Mouse (Mus musculus): ENCODE results near the gene Insig1. TPM values are rescaled to one million over a fixed set of nuclear protein-coding genes. Genes with fewer than 3 reads are reported as not detected.
A peak's percentile ranks its signal among the peaks of the same experiment; 100 is the strongest.

Insig1 gene
- polyA plus RNA-seq, 1 experiment from 2014 or later, result 45.9 TPM

- no peaks in the 10 kb centered on the region for H3K9me3 ChIP-seq
- H3K36me3 ChIP-seq, result no peaks in the 10 kb centered on the region
- 0 out of 2 replicates have a peak, but pooled peaks cover 3% of the 10 kb centered on the region for H3K4me1 ChIP-seq
- peak; percentile 29; the same call in 1 of the 2 replicates for ATAC-seq (ENCODE audit: insufficient number of reproducible peaks, insufficient read depth, low FRiP score, low TSS enrichment, low read depth)
- H3K27ac ChIP-seq, result no peak overlapping the region
- H3K4me3 ChIP-seq, result no peak overlapping the region
- no peaks in the 10 kb centered on the region for H3K27me3 ChIP-seq
- no peak overlapping the region for H3K4me2 ChIP-seq
- WGBS, result 73% methylated on average over 3 of the region's 3 CpGs
- H3K9ac ChIP-seq, result no peak overlapping the region
Measured at GRCm38 (mm10) chr5:28063989-28064624, 7.1 kb upstream of the Insig1 start.

- Histone ChIP-seq H3K9ac (no peak overlapping the region), H3K27ac (no peak overlapping the region), H3K9me3 (no peaks in the 10 kb centered on the region), H3K4me1 (peaks cover 11% of the 10 kb centered on the region; the same call in 1 of the 2 replicates), H3K36me3 (no peaks in the 10 kb centered on the region), H3K4me3 (no peak overlapping the region), H3K4me2 (no peak overlapping the region), H3K27me3 (no peaks in the 10 kb centered on the region)
- WGBS, result 58% methylated on average over 4 of the region's 4 CpGs
- no peak for ATAC-seq (ENCODE audit: insufficient number of reproducible peaks, insufficient read depth, low FRiP score, low TSS enrichment, low read depth)
Measured at GRCm38 (mm10) chr5:28065275-28065674, 5.9 kb upstream of the Insig1 start.

- Histone ChIP-seq H3K4me1 (peaks cover 11% of the 10 kb centered on the region; the same call in 1 of the 2 replicates), H3K36me3 (no peaks in the 10 kb centered on the region), H3K4me3 (no peak overlapping the region), H3K27me3 (no peaks in the 10 kb centered on the region), H3K9ac (0 out of 2 replicates have a peak overlapping the region, but pooled peaks have one; percentile 6), H3K9me3 (no peaks in the 10 kb centered on the region), H3K27ac (no peak overlapping the region), H3K4me2 (no peak overlapping the region)
- 71% methylated on average over 5 of the region's 5 CpGs for WGBS
- ATAC-seq (ENCODE audit: insufficient number of reproducible peaks, insufficient read depth, low FRiP score, low TSS enrichment, low read depth), result no peak
Measured at GRCm38 (mm10) chr5:28066311-28066710, 4.9 kb upstream of the Insig1 start.

- Histone ChIP-seq H3K27me3 (no peaks in the 10 kb centered on the region), H3K9me3 (no peaks in the 10 kb centered on the region), H3K4me1 (peaks cover 24% of the 10 kb centered on the region), H3K36me3 (peaks cover 25% of the 10 kb centered on the region), H3K9ac (peak overlapping the region; percentile 79), H3K4me3 (peak overlapping the region; percentile 83), H3K4me2 (peak overlapping the region; percentile 77), H3K27ac (peak overlapping the region; percentile 82)
- no peak; the same call in 1 of the 2 replicates for ATAC-seq (ENCODE audit: insufficient number of reproducible peaks, insufficient read depth, low FRiP score, low TSS enrichment, low read depth)
- 22% methylated on average over 9 of the region's 9 CpGs for WGBS
Measured at GRCm38 (mm10) chr5:28070149-28070827, 875 bp upstream of the Insig1 start.

- Histone ChIP-seq H3K4me3 (peak overlapping the region; percentile 83), H3K36me3 (peaks cover 39% of the 10 kb centered on the region), H3K4me2 (peak overlapping the region; percentile 77), H3K27me3 (no peaks in the 10 kb centered on the region), H3K4me1 (peaks cover 24% of the 10 kb centered on the region), H3K9ac (peak overlapping the region; percentile 85), H3K9me3 (no peaks in the 10 kb centered on the region), H3K27ac (peak overlapping the region; percentile 91)
- ATAC-seq (ENCODE audit: insufficient number of reproducible peaks, insufficient read depth, low FRiP score, low TSS enrichment, low read depth), result peak; percentile 76
- WGBS, result under 1% methylated on average over 50 of the region's 50 CpGs
Measured at GRCm38 (mm10) chr5:28071456-28072223, 477 bp downstream of the Insig1 start.

GRCm38 (mm10) chr5:28079431-28079830, 8.3 kb downstream of the Insig1 start:
- WGBS, result 65% methylated on average over 2 of the region's 2 CpGs
- H3K4me3 ChIP-seq, result no peak overlapping the region

GRCm38 (mm10) chr5:28081127-28081526, 10.0 kb downstream of the Insig1 start:
- Histone ChIP-seq H3K4me2 (no peak overlapping the region), H3K27me3 (no peaks in the 10 kb centered on the region), H3K9me3 (no peaks in the 10 kb centered on the region), H3K36me3 (peaks cover 18% of the 10 kb centered on the region), H3K4me1 (no peaks in the 10 kb centered on the region), H3K4me3 (no peak overlapping the region), H3K9ac (no peak overlapping the region), H3K27ac (no peak overlapping the region)
- ATAC-seq (ENCODE audit: insufficient number of reproducible peaks, insufficient read depth, low FRiP score, low TSS enrichment, low read depth), result no peak
- WGBS, result 87% methylated on average over 2 of the region's 2 CpGs

More at GRCm38 (mm10) chr5:28079431-28079830, 8.3 kb downstream of the Insig1 start:
- H3K36me3 ChIP-seq, result peaks cover 35% of the 10 kb centered on the region
- no peak overlapping the region for H3K27ac ChIP-seq
- no peak for ATAC-seq (ENCODE audit: insufficient number of reproducible peaks, insufficient read depth, low FRiP score, low TSS enrichment, low read depth)
- no peaks in the 10 kb centered on the region for H3K9me3 ChIP-seq
- H3K27me3 ChIP-seq, result no peaks in the 10 kb centered on the region
- H3K4me1 ChIP-seq, result no peaks in the 10 kb centered on the region
- H3K9ac ChIP-seq, result no peak overlapping the region
- H3K4me2 ChIP-seq, result no peak overlapping the region

GRCm38 (mm10) chr5:28081822-28082221, 10.7 kb downstream of the Insig1 start:
- H3K4me2 ChIP-seq, result no peak overlapping the region
- no peak overlapping the region for H3K4me3 ChIP-seq
- ATAC-seq (ENCODE audit: insufficient number of reproducible peaks, insufficient read depth, low FRiP score, low TSS enrichment, low read depth), result no peak
- H3K27ac ChIP-seq, result no peak overlapping the region
- 92% methylated on average over 2 of the region's 2 CpGs for WGBS
- no peaks in the 10 kb centered on the region for H3K27me3 ChIP-seq
- peaks cover 11% of the 10 kb centered on the region for H3K36me3 ChIP-seq
- H3K9ac ChIP-seq, result no peak overlapping the region
- no peaks in the 10 kb centered on the region for H3K4me1 ChIP-seq
- H3K9me3 ChIP-seq, result no peaks in the 10 kb centered on the region

GRCm38 (mm10) chr5:28082312-28082711, 11.1 kb downstream of the Insig1 start:
- no peak for ATAC-seq (ENCODE audit: insufficient number of reproducible peaks, insufficient read depth, low FRiP score, low TSS enrichment, low read depth)
- H3K4me1 ChIP-seq, result no peaks in the 10 kb centered on the region
- H3K27ac ChIP-seq, result no peak overlapping the region
- 69% methylated on average over 4 of the region's 4 CpGs for WGBS
- H3K9me3 ChIP-seq, result no peaks in the 10 kb centered on the region
- H3K36me3 ChIP-seq, result peaks cover 8% of the 10 kb centered on the region; the same call in 1 of the 2 replicates
- H3K4me3 ChIP-seq, result no peak overlapping the region
- no peak overlapping the region for H3K9ac ChIP-seq
- H3K27me3 ChIP-seq, result no peaks in the 10 kb centered on the region
- H3K4me2 ChIP-seq, result no peak overlapping the region

GRCm38 (mm10) chr5:28082796-28083195, 11.6 kb downstream of the Insig1 start:
- no peak overlapping the region for H3K4me2 ChIP-seq
- no peaks in the 10 kb centered on the region for H3K27me3 ChIP-seq
- no peak overlapping the region for H3K9ac ChIP-seq
- no peaks in the 10 kb centered on the region for H3K4me1 ChIP-seq
- WGBS, result 32% methylated on average over 3 of the region's 3 CpGs
- no peak overlapping the region for H3K4me3 ChIP-seq
- H3K36me3 ChIP-seq, result peaks cover 7% of the 10 kb centered on the region; the same call in 1 of the 2 replicates
- no peak overlapping the region for H3K27ac ChIP-seq
- H3K9me3 ChIP-seq, result no peaks in the 10 kb centered on the region
- ATAC-seq (ENCODE audit: insufficient number of reproducible peaks, insufficient read depth, low FRiP score, low TSS enrichment, low read depth), result no peak

GRCm38 (mm10) chr5:28084743-28085142, 13.6 kb downstream of the Insig1 start:
- no peak for ATAC-seq (ENCODE audit: insufficient number of reproducible peaks, insufficient read depth, low FRiP score, low TSS enrichment, low read depth)
- Histone ChIP-seq H3K9ac (no peak overlapping the region), H3K27me3 (no peaks in the 10 kb centered on the region), H3K4me2 (no peak overlapping the region), H3K36me3 (no peaks in the 10 kb centered on the region), H3K27ac (no peak overlapping the region), H3K4me1 (no peaks in the 10 kb centered on the region), H3K4me3 (no peak overlapping the region), H3K9me3 (no peaks in the 10 kb centered on the region)
- WGBS, result 40% methylated on average over 2 of the region's 2 CpGs

All from embryonic facial prominence, embryonic 13.5 days (tissue).